Comparison of ENCODE assay signal across 13 mouse cellular contexts in the genomic region with DNA sequence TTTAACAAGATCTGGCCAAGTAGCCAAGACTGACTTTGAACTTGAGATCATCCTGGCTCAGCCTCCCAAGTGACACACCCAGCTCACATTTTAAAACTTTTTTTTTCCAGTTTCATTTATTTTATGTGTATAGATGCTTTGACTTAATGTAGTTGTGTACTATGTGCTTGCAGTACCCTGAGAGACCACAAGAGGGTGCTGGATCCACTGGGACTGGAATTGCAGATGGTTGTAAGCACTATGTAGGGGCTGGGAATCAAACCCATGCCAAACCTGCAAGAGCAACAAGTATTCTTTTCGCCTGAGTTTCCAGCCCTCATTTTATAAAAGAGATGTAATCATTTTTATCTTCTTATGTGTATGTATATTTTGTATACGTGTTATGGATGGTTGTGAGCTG. TPM values are rescaled to one million over a fixed set of nuclear protein-coding genes. Genes with fewer than 3 reads are reported as not detected.
DNase-seq lines count a peak whose midpoint lies in the region; ATAC-seq and TF ChIP-seq lines count a peak whose summit lies in the region.
"Had no signal": no experiment of that assay in that cellular context is flagged by ENCODE, and none has a peak within 500 bp of the region (broad histone marks: within the 10 kb centered on the region; RNA-seq: fewer than 3 reads in every experiment).

No protein-coding gene starts in this region.

- H3K36me3 ChIP-seq in hindbrain, postnatal 0 days (ENCODE audit: insufficient read depth, low read length): no peaks in the 10 kb centered on the region
- no peaks in the 10 kb centered on the region for H3K36me3 ChIP-seq in hindbrain, embryonic 14.5 days (replicated peaks; ENCODE audit: control insufficient read depth, insufficient read depth)
- H3K36me3 ChIP-seq in forebrain, embryonic 12.5 days (replicated peaks): no peaks in the 10 kb centered on the region
- H3K36me3 ChIP-seq: embryonic facial prominence, embryonic 15.5 days; heart, embryonic 15.5 days; limb, embryonic 13.5 days; midbrain, embryonic 13.5 days had no signal

- no peak overlapping the region for H3K4me3 ChIP-seq in hindbrain, postnatal 0 days (ENCODE audit: low read length)
- H3K4me3 ChIP-seq in hindbrain, embryonic 14.5 days (replicated peaks; ENCODE audit: low read length): no peak overlapping the region
- H3K4me3 ChIP-seq in forebrain, embryonic 12.5 days (replicated peaks): no peak overlapping the region
- H3K4me3 ChIP-seq: embryonic facial prominence, embryonic 15.5 days; heart, embryonic 15.5 days; limb, embryonic 13.5 days; midbrain, embryonic 13.5 days had no signal

- no peak for DNase-seq in hindbrain, postnatal 0 days (ENCODE audit: low spot score)
- no peak for DNase-seq in hindbrain, embryonic 14.5 days (ENCODE audit: low spot score)
- peak; percentile 22 for DNase-seq in spleen, adult 12 weeks (ENCODE audit: low spot score)
- DNase-seq in spleen, postnatal 14 days (ENCODE audit: low spot score in 2 of 2): no peak
- peak; percentile 23 for DNase-seq in NIH3T3 (ENCODE audit: low read depth)
- peak; percentile 37 for DNase-seq in naive thymus-derived CD4-positive, alpha-beta T cell, adult 2 months (ENCODE audit: low read depth)
- no peak for DNase-seq in right cerebral cortex, postnatal 4 days
- DNase-seq: kidney, postnatal 10 days had no signal

- no peaks in the 10 kb centered on the region for H3K27me3 ChIP-seq in hindbrain, postnatal 0 days (ENCODE audit: insufficient read depth, low read length)
- no peaks in the 10 kb centered on the region for H3K27me3 ChIP-seq in hindbrain, embryonic 14.5 days (ENCODE audit: control insufficient read depth, insufficient read depth, low read length)
- no peaks in the 10 kb centered on the region for H3K27me3 ChIP-seq in forebrain, embryonic 12.5 days
- H3K27me3 ChIP-seq: embryonic facial prominence, embryonic 15.5 days; heart, embryonic 15.5 days; limb, embryonic 13.5 days; midbrain, embryonic 13.5 days had no signal

- 90% methylated on average over 2 of the region's 2 CpGs for WGBS in hindbrain, postnatal 0 days
- WGBS in hindbrain, embryonic 14.5 days: 91% methylated on average over 2 of the region's 2 CpGs
- WGBS in forebrain, embryonic 12.5 days: 89% methylated on average over 2 of the region's 2 CpGs

- no peaks in the 10 kb centered on the region for H3K9me3 ChIP-seq in hindbrain, postnatal 0 days (ENCODE audit: low read length)
- H3K9me3 ChIP-seq in hindbrain, embryonic 14.5 days (ENCODE audit: control insufficient read depth, low read length): no peaks in the 10 kb centered on the region
- 0 out of 2 replicates have a peak, but pooled peaks cover 6% of the 10 kb centered on the region for H3K9me3 ChIP-seq in forebrain, embryonic 12.5 days
- H3K9me3 ChIP-seq: embryonic facial prominence, embryonic 15.5 days; midbrain, embryonic 13.5 days had no signal

- H3K9ac ChIP-seq in hindbrain, postnatal 0 days (replicated peaks; ENCODE audit: low read length): no peak overlapping the region
- no peak overlapping the region for H3K9ac ChIP-seq in hindbrain, embryonic 14.5 days
- no peak overlapping the region for H3K9ac ChIP-seq in forebrain, embryonic 12.5 days
- H3K9ac ChIP-seq: embryonic facial prominence, embryonic 15.5 days; heart, embryonic 15.5 days; limb, embryonic 13.5 days; midbrain, embryonic 13.5 days had no signal

- H3K4me2 ChIP-seq in hindbrain, postnatal 0 days (ENCODE audit: low read depth, low read length): no peak overlapping the region
- no peak overlapping the region for H3K4me2 ChIP-seq in hindbrain, embryonic 14.5 days (replicated peaks)
- no peak overlapping the region for H3K4me2 ChIP-seq in forebrain, embryonic 12.5 days
- H3K4me2 ChIP-seq: embryonic facial prominence, embryonic 15.5 days; heart, embryonic 15.5 days; limb, embryonic 13.5 days; midbrain, embryonic 13.5 days had no signal

- no peak overlapping the region for H3K27ac ChIP-seq in hindbrain, postnatal 0 days
- H3K27ac ChIP-seq in hindbrain, embryonic 14.5 days: no peak overlapping the region
- no peak overlapping the region for H3K27ac ChIP-seq in forebrain, embryonic 12.5 days
- H3K27ac ChIP-seq: embryonic facial prominence, embryonic 15.5 days; heart, embryonic 15.5 days; limb, embryonic 13.5 days; midbrain, embryonic 13.5 days had no signal

- H3K4me1 ChIP-seq in hindbrain, postnatal 0 days (ENCODE audit: insufficient read depth, low read length): no peaks in the 10 kb centered on the region
- H3K4me1 ChIP-seq in hindbrain, embryonic 14.5 days (replicated peaks; ENCODE audit: control insufficient read depth, insufficient read depth, low read length): no peaks in the 10 kb centered on the region
- no peaks in the 10 kb centered on the region for H3K4me1 ChIP-seq in forebrain, embryonic 12.5 days
- H3K4me1 ChIP-seq: embryonic facial prominence, embryonic 15.5 days; limb, embryonic 13.5 days; midbrain, embryonic 13.5 days had no signal

- peak; percentile 42 for TF ChIP-seq CTCF in hindbrain, postnatal 0 days (IDR thresholded peaks at IDR 0.05; ENCODE audit: low read depth)

- no peak for ATAC-seq in hindbrain, postnatal 0 days
- ATAC-seq in hindbrain, embryonic 14.5 days (ENCODE audit: low FRiP score): no peak
- no peak for ATAC-seq in forebrain, embryonic 12.5 days (ENCODE audit: low FRiP score)
- ATAC-seq: midbrain, embryonic 13.5 days had no signal

RNA-seq across cellular contexts. Expression of a gene that starts 17.0 kb away (rescaled TPM):
- 7.3 and 11.8 TPM in 2 replicates for total RNA-seq in hindbrain, postnatal 0 days (2014; rRNA removed)
- 4.4 and 5.1 TPM in 2 replicates for polyA plus RNA-seq in hindbrain, postnatal 0 days (2015; fragmentation: Nextera tagmentation; extraction: Ambion mirVana)
- 10.6 and 11.2 TPM in 2 replicates for polyA plus RNA-seq in hindbrain, embryonic 14.5 days (2014; fragmentation: Nextera tagmentation; extraction: Ambion mirVana)
- polyA plus RNA-seq in forebrain, embryonic 12.5 days (2016; fragmentation: Nextera tagmentation; extraction: Ambion mirVana): 27.1 and 30.0 TPM in 2 replicates

RNA-seq across cellular contexts. Expression of a gene that starts 55.2 kb away (rescaled TPM):
- total RNA-seq in hindbrain, postnatal 0 days (2014; rRNA removed): 74.0 and 76.1 TPM in 2 replicates
- 53.4 and 57.5 TPM in 2 replicates for polyA plus RNA-seq in hindbrain, postnatal 0 days (2015; fragmentation: Nextera tagmentation; extraction: Ambion mirVana)
- polyA plus RNA-seq in hindbrain, embryonic 14.5 days (2014; fragmentation: Nextera tagmentation; extraction: Ambion mirVana): 85.4 and 86.8 TPM in 2 replicates
- polyA plus RNA-seq in forebrain, embryonic 12.5 days (2016; fragmentation: Nextera tagmentation; extraction: Ambion mirVana): 241 and 255 TPM in 2 replicates

Comparison
In these comparisons a context has a peak if more than half of its experiments do, and no peak if none do; other contexts are left out.
1. DNase-seq: peak in spleen, adult 12 weeks (single experiment), NIH3T3 (single experiment) and naive thymus-derived CD4-positive, alpha-beta T cell, adult 2 months (single experiment); none in hindbrain, postnatal 0 days (single experiment), hindbrain, embryonic 14.5 days (single experiment), spleen, postnatal 14 days (0 of 2) and right cerebral cortex, postnatal 4 days (single experiment).